Mouse (Mus musculus) frontal cortex, postnatal 14 days (tissue): ENCODE results near the gene Iqch.

Experiments
- DNase-seq, 2 experiments: peaks; one replicate each; pipeline ENCODE4 v3.0.0; 2022; ENCODE audit warnings: low spot score in 2 of 2

Iqch gene

DNA sequence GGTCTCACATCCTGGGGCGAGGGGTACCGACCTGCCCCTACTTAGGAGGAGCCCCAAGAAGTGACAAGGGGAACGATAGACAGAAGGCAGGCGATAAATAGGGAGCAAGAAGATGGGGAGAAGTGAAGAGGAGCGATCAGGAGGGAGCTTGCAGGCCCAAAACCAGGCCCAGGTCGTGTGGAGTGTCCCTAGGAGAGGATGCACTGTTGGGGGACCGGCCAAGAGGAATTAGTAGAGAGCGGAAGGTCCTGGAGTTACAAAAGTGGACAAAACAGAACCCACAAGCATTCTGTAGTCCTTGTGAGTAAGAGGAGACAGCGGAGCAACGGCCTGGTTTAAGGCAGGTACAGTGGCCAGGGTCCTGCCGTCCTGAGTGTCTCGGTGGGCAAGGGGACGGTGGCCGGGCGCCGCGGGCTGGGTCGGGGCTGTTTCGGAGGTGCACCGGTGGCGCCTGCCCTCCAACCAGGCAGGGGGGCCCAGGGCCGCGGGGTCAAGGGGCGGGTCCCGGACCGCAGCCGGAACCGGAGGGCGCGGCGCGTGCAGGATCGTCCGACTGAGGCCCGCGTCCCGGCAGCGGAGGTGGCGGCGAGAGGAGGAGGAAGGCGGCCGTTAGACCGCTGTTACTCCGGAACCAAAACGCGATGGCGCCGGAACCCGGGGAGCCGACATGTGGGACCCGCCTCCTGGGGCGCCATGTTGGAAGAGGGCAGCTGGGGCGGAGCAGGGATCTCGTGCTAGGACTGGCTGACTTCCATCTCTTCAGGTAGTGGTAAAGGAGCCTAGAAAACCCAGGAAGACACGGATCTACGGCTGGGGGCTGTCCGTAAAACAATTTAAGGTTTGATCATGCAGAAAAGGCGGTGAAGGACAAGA lies 224.8 kb downstream of the Iqch start, which contains the start of gene Map2k5:
TSS of gene Map2k5 (minus strand) at position 633 of the 873 bp plus-strand sequence.
- peak; percentile 79 to 89 for DNase-seq

DNA sequence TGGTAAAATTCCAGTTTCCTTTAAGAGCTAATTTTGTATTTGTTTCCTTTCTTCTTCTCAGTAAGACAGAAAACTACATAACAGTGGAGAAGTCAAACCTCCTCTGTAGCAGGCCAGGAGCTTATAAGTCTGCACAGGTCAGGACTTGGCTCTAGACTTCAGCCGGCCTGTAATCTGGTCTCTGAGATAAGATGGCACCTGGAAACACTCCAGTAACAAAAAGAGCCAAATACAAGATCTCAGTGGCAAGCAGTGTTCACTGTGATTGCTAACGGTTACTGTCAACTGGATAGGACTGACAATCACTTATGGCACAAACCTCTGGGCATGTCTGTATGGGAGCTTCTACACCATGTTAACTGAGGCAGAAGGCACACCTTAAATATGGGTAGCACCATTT lies 229.0 kb downstream of the Iqch start:
- no peak for DNase-seq

DNA sequence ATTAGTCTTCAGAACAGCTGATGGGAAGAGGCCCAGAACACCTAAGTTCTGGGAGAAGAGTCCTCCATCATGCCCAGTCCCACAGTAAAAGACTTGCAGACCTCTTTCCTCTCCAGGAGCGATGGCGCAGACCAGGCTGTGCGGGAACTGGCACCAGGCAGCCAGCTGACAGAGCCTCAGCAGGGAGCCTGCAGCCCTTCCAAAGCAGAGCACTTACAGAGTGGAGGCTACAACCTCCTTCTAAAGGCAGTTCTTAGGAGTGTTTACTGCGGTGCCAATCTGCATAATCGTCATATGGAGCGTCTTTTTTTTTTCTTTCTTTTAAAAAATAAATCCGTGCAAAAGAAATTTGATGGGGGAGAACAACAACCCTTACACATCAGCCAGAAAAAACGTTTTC lies 229.8 kb downstream of the Iqch start:
- DNase-seq, result no peak
